Mouse (Mus musculus): ENCODE measurements at regions not wholly inside any gene's neighbourhood (a gene's known extent, or its start where the extent isn't known, plus 50 kb on each side); places are given as distances from the start of the nearest gene placed in this dataset.

DNA sequence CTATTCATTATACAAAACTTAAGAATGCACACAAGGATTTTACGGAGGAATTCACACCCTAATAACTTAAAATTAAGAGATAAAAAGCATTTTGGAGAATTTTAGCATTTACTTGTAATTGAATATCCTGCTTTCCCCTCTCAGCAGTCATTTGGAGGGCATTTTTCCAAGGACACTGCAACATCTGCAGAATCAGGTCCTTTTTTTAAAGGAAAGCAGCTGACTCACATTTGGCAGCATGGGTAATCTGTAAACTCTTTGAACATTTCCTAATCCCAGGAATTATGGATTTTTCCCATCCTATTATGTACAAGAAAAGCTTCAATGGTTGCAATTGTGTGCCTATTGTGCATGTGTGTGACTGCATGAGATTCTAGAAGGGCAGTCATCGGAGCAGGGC is 112.0 kb downstream of the Gm19410 start:
- ATAC-seq (ENCODE audit: insufficient read depth) = no peak

GRCm38 (mm10) chr8:35881810-35882209 is 116.2 kb downstream of the Gm19410 start:
- TF ChIP-seq EP300 (IDR thresholded peaks at IDR 0.05; ENCODE audit: low read depth) (no peak), CTCF (IDR thresholded peaks at IDR 0.05; ENCODE audit: low read depth) (no peak)
- no peaks in the 10 kb centered on the region for H3K36me3 ChIP-seq (replicated peaks; ENCODE audit: control insufficient read depth, insufficient read depth, low read depth)
- ATAC-seq (ENCODE audit: insufficient read depth) = no peak

More for the DNA sequence above, 112.0 kb downstream of the Gm19410 start:
- H3K9ac ChIP-seq (replicated peaks) = no peak overlapping the region
- no peaks in the 10 kb centered on the region for H3K27me3 ChIP-seq (ENCODE audit: control insufficient read depth, insufficient read depth, low read length)
- H3K27ac ChIP-seq = no peak overlapping the region
- H3K4me2 ChIP-seq (ENCODE audit: low read depth) = no peak overlapping the region
- no peaks in the 10 kb centered on the region for H3K4me1 ChIP-seq (replicated peaks; ENCODE audit: control insufficient read depth in 2 of 2, insufficient read depth in 2 of 2, low read length in 1 of 2)
- H3K4me3 ChIP-seq (ENCODE audit: insufficient read depth in 1 of 2, low read depth in 2 of 2, low read length in 2 of 2) = no peak overlapping the region
- DNase-seq (ENCODE audit: low read depth in 3 of 3, low spot score in 3 of 3) = no peak
- WGBS (ENCODE audit: insufficient replicate concordance) = 56% methylated on average over 2 of the region's 2 CpGs
- TF ChIP-seq CTCF (IDR thresholded peaks at IDR 0.05; ENCODE audit: low read depth) (no peak), EP300 (IDR thresholded peaks at IDR 0.05; ENCODE audit: low read depth) (no peak)
- H3K36me3 ChIP-seq (replicated peaks; ENCODE audit: control insufficient read depth, insufficient read depth, low read depth) = no peaks in the 10 kb centered on the region
- H3K9me3 ChIP-seq (ENCODE audit: control insufficient read depth, low read length) = no peaks in the 10 kb centered on the region

DNA sequence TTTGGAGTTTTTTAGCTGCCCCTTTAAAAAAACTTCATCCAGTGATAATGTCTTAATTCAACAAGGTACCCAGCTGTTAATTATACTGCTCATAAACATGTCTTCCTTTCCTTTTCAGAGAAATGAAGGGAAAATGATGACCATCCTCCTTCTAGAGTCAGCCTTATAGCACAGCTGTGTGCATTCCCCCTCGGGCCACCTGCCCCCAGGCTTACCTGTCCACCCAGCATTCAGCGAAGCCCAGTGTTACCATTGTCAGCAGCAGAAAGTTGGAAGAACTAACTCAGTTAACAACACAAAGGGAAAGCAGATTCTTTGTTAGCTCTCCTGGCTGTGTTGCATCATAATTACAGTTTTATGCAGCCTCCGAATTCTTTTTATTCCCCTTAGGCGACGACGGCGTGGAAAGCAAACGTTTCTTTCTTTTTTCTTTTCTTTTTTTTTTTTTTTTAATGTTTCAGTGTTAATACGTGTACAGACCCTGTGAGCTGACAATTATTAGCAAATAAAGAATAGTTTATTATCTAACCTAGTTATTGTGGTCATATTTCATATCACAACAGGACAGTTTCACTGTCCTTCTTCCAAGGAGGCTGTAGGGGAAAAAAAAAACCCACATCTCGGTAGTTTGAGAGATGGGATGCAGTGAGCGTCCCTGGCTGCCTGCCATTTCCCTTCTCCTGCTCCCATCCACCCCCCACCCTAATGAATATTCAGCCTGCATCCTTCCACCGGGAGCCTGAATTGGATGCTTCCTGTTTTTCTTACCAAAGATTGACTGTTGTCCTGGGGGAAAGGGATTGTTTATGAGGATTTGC is 117.3 kb downstream of the Gm19410 start:
- Histone ChIP-seq H3K9me3 (ENCODE audit: control insufficient read depth, low read length) (no peaks in the 10 kb centered on the region), H3K4me2 (ENCODE audit: low read depth) (no peak overlapping the region), H3K36me3 (replicated peaks; ENCODE audit: control insufficient read depth, insufficient read depth, low read depth) (no peaks in the 10 kb centered on the region), H3K4me3 (ENCODE audit: insufficient read depth in 1 of 2, low read depth in 2 of 2, low read length in 2 of 2) (no peak overlapping the region), H3K9ac (replicated peaks) (no peak overlapping the region), H3K27me3 (ENCODE audit: control insufficient read depth, insufficient read depth, low read length) (no peaks in the 10 kb centered on the region), H3K4me1 (replicated peaks; ENCODE audit: control insufficient read depth in 2 of 2, insufficient read depth in 2 of 2, low read length in 1 of 2) (no peaks in the 10 kb centered on the region), H3K27ac (no peak overlapping the region)
- WGBS (ENCODE audit: insufficient replicate concordance) = 37% methylated on average over 12 of the region's 12 CpGs
- DNase-seq (ENCODE audit: low read depth in 3 of 3, low spot score in 3 of 3) = no peak
- no peak for ATAC-seq (ENCODE audit: insufficient read depth)
- TF ChIP-seq EP300 (IDR thresholded peaks at IDR 0.05; ENCODE audit: low read depth) = no peak
- no peak for TF ChIP-seq CTCF (IDR thresholded peaks at IDR 0.05; ENCODE audit: low read depth)

More at GRCm38 (mm10) chr8:35881810-35882209, 116.2 kb downstream of the Gm19410 start:
- no peak overlapping the region for H3K27ac ChIP-seq
- H3K4me2 ChIP-seq (ENCODE audit: low read depth) = no peak overlapping the region
- H3K9ac ChIP-seq (replicated peaks) = no peak overlapping the region
- H3K4me1 ChIP-seq (replicated peaks; ENCODE audit: control insufficient read depth in 2 of 2, insufficient read depth in 2 of 2, low read length in 1 of 2) = no peaks in the 10 kb centered on the region
- H3K27me3 ChIP-seq (ENCODE audit: control insufficient read depth, insufficient read depth, low read length) = no peaks in the 10 kb centered on the region
- H3K4me3 ChIP-seq (ENCODE audit: insufficient read depth in 1 of 2, low read depth in 2 of 2, low read length in 2 of 2) = no peak overlapping the region
- 57% methylated on average over 5 of the region's 5 CpGs for WGBS (ENCODE audit: insufficient replicate concordance)
- no peak for DNase-seq (ENCODE audit: low read depth in 3 of 3, low spot score in 3 of 3)
- no peaks in the 10 kb centered on the region for H3K9me3 ChIP-seq (ENCODE audit: control insufficient read depth, low read length)

GRCm38 (mm10) chr8:35883456-35883780 is 117.8 kb downstream of the Gm19410 start:
- WGBS (ENCODE audit: insufficient replicate concordance) = 53% methylated on average over 1 of the region's 1 CpGs
- H3K4me1 ChIP-seq (replicated peaks; ENCODE audit: control insufficient read depth in 2 of 2, insufficient read depth in 2 of 2, low read length in 1 of 2) = no peaks in the 10 kb centered on the region
- ATAC-seq (ENCODE audit: insufficient read depth) = no peak
- DNase-seq (ENCODE audit: low read depth in 3 of 3, low spot score in 3 of 3) = no peak
- no peak overlapping the region for H3K9ac ChIP-seq (replicated peaks)
- TF ChIP-seq EP300 (IDR thresholded peaks at IDR 0.05; ENCODE audit: low read depth) (no peak), CTCF (IDR thresholded peaks at IDR 0.05; ENCODE audit: low read depth) (no peak)
- no peak overlapping the region for H3K27ac ChIP-seq
- H3K27me3 ChIP-seq (ENCODE audit: control insufficient read depth, insufficient read depth, low read length) = no peaks in the 10 kb centered on the region
- no peak overlapping the region for H3K4me2 ChIP-seq (ENCODE audit: low read depth)
- no peaks in the 10 kb centered on the region for H3K9me3 ChIP-seq (ENCODE audit: control insufficient read depth, low read length)
- H3K4me3 ChIP-seq (ENCODE audit: insufficient read depth in 1 of 2, low read depth in 2 of 2, low read length in 2 of 2) = no peak overlapping the region
- H3K36me3 ChIP-seq (replicated peaks; ENCODE audit: control insufficient read depth, insufficient read depth, low read depth) = no peaks in the 10 kb centered on the region

DNA sequence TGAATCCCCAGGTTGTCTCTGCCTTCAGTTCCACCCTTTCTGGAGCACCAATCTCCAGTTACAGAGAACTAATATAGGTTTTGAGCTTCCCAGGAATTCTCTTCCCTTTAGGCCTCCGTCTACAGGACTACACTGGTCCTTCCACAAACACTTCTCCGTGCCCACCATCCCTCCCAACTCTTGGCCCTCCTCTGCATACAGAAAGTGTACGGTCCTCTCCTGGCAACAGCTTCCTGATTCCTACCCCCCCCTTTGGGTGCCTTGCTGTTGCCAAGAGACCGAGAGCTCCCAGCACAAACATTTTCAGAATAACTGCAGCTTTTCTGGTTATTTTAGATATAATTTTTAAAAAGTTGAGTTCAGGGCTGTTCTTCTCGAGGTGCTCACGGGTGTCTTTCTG is 119.0 kb downstream of the Gm19410 start:
- Histone ChIP-seq H3K27me3 (ENCODE audit: control insufficient read depth, insufficient read depth, low read length) (no peaks in the 10 kb centered on the region), H3K4me2 (ENCODE audit: low read depth) (no peak overlapping the region), H3K27ac (no peak overlapping the region), H3K4me1 (replicated peaks; ENCODE audit: control insufficient read depth in 2 of 2, insufficient read depth in 2 of 2, low read length in 1 of 2) (no peaks in the 10 kb centered on the region), H3K9me3 (ENCODE audit: control insufficient read depth, low read length) (no peaks in the 10 kb centered on the region), H3K36me3 (replicated peaks; ENCODE audit: control insufficient read depth, insufficient read depth, low read depth) (no peaks in the 10 kb centered on the region), H3K4me3 (ENCODE audit: insufficient read depth in 1 of 2, low read depth in 2 of 2, low read length in 2 of 2) (no peak overlapping the region), H3K9ac (replicated peaks) (no peak overlapping the region)
- ATAC-seq (ENCODE audit: insufficient read depth) (no peak), DNase-seq (ENCODE audit: low read depth in 3 of 3, low spot score in 3 of 3) (no peak)
- no peak for TF ChIP-seq EP300 (IDR thresholded peaks at IDR 0.05; ENCODE audit: low read depth)
- TF ChIP-seq CTCF (IDR thresholded peaks at IDR 0.05; ENCODE audit: low read depth) = no peak
- 52% methylated on average over 6 of the region's 6 CpGs for WGBS (ENCODE audit: insufficient replicate concordance)

Measured in liver, embryonic 14.5 days (tissue).